Mouse (Mus musculus) urinary bladder, adult 2 months (tissue): ENCODE results near the gene Adamtsl4. TPM values are rescaled to one million over a fixed set of nuclear protein-coding genes. Genes with fewer than 3 reads are reported as not detected.

Source experiments
- DNase-seq: peaks from one replicate; pipeline ENCODE4 v3.0.0; 2022; ENCODE audit warnings: low spot score
- polyA plus RNA-seq: library from polyadenylated mRNA; depleted of rRNA; stranded (reverse); fragments of >200 nt; gene quantifications from 2 replicates; pipeline ENCODE4 v1.2.3, GENCODE M21; 2012; rRNA removed

Gene Adamtsl4
- polyA plus RNA-seq, 1 experiment = 52.4 TPM

DNA sequence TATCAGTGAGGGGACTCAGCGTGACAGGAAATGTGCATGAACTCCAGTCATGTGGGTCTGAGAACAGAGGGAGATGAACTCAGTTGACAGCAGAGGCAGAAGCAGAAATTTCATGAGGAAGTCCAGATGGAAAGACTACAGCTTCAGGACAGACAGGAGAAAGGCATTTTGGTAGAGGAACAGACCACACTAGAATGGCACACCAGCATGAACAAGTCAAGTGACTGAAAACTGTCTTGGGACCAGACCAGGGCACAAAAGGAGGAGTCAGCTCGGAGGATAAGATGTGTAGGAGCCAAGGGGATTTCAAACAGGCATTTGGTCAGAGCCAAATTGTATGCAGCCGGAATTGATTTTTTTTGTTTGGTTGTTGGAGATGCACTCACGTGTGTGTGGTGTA lies 52.1 kb downstream of the Adamtsl4 start:
- no peak for DNase-seq

DNA sequence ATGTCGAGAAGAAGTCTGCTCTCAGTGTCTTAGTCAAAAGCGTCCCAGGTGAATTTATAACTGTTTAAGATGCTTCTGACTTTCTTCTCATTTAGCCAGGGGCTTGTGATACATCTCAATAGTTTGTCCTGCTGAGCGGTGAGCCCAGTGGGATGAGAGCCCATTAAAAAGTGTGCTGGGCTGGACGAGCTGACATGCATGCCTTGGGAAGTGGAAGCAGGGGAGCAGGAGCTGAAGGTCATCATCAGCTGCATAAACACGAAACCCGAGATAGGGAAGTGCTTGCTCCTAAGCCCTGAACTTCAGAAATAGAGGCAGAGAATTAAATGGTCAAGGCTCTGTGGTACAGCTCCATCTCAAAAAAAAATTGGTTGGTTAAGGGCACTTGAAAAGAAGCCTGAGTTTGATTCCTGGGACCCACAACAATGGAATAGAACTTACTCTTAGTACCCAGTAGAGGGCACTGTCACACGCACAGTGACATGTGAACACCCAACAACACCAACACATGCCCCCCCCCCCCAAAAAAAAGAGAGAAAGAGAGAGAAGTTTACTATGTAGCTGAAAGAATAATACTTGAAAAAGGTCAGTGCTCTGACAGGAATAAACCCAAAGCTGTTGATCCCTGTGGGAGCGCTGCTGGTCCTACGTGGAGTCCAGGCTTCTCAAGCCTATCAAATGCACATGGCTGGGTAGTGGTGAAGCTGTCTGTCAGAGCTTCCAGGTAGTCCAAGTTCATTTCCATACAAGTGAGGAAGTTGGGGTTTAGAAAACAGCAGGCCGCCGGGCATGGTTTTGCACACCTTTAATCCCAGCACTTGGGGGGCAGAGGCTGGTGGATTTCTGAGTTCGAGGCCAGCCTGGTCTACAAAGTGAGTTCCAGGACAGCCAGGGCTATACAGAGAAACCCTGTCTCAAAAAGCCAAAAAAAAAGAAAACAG lies 54.8 kb downstream of the Adamtsl4 start:
- no peak for DNase-seq

DNA sequence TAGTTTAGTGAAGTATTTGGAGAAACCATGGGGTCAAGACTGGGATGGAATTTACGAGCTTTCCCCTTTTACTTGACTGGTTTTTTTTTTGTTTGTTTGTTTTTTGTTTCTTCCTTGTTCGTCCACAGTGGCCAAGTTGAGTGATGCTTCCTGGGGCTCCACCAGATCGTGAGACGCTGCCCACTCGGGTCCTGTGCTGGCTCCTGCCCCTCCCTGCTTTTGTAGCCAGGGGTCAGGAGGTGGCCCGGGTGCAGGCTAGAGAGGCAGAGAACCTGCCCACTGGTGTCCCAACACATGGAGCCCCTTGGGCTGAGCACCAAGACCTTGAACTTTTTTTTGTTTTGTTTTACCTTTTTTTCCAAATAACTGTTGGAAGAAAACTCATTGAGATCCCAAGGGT lies 56.4 kb downstream of the Adamtsl4 start:
- DNase-seq = no peak

DNA sequence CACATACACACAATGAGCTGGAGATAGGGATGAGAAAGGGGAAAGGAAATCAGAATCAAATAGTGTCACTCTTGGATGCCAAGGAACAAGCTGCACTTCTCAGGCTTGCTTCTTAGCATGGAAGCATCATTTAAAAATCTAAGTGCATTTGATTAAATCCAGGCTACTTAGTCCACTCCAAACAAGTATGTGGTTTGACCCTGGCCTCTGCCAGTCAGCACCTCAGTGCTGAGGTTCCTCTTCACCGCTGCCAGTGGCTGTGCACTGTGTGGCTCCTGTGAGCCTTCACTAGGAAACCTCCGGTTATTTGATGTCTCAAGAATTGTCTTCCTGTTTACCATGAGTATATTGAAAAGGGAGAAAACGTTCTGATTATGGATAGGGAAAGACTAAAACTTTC lies 56.9 kb downstream of the Adamtsl4 start:
- no peak for DNase-seq

DNA sequence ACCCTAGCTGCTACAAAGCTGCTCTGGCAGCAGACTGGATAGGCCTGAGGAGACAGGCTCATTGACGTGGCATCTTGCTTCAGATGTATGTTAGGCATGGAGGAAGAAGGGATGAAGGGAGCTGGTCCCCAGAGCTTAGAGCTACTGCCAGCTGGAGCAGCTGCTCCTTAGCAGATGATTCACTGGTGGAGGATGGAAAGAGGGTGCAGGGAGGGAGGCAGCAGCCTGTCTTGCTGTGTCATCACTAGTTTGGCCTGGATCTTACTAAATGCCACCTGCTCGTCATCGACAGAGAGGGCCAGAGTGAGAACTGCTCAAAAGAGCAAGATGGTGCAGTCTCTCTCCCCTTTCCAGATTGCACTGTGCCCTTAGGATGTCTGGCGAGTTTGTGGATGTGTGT lies 58.0 kb downstream of the Adamtsl4 start:
- no peak for DNase-seq

DNA sequence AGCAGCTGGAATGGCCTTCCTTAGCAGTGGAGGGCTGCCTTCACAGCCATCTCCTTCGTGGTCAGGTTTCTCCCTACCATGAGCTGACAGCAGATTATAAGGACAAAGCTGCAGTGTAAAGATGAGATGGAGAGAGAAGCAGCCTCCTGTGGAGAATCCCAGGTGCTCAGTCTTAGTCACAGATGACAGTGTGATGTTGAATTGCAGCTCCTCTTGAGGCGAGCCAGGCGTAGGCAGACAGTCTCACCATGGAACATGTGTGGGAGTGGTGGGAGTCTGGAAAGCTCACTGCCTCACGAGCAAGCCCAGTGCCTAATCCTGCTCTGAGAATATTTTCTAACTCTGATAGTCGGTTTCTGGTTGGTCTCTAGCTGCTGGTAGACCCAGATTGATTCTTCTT lies 60.0 kb downstream of the Adamtsl4 start:
- DNase-seq = no peak

Other genes with a start within 250 kb of the Adamtsl4 start
- gene Ctsk, start 188.7 kb downstream of the Adamtsl4 start, polyA plus RNA-seq = 96.1 and 119 TPM in 2 replicates
- gene Ctss, start 161.1 kb downstream of the Adamtsl4 start, polyA plus RNA-seq = 42.9 and 54.4 TPM in 2 replicates
- not detected in 2 replicates for gene Hormad1, start 128.2 kb downstream of the Adamtsl4 start, polyA plus RNA-seq
- gene Golph3l, start 99.0 kb downstream of the Adamtsl4 start, polyA plus RNA-seq = 26.8 and 29.3 TPM in 2 replicates
- 31.6 and 45.7 TPM in 2 replicates for gene Ensa, start 62.9 kb downstream of the Adamtsl4 start, polyA plus RNA-seq
- 90.3 and 106 TPM in 2 replicates for gene Mcl1, start 29.1 kb downstream of the Adamtsl4 start, polyA plus RNA-seq
- 718 and 729 TPM in 2 replicates for gene Ecm1, start 51.7 kb upstream of the Adamtsl4 start, polyA plus RNA-seq
- gene Tars2, start 72.3 kb upstream of the Adamtsl4 start, polyA plus RNA-seq = 32.5 and 37.6 TPM in 2 replicates
- gene Rprd2, start 130.9 kb upstream of the Adamtsl4 start, polyA plus RNA-seq = 17.7 and 20.2 TPM in 2 replicates
- 26.6 and 29.7 TPM in 2 replicates for gene Prpf3, start 168.0 kb upstream of the Adamtsl4 start, polyA plus RNA-seq
- 245 and 291 TPM in 2 replicates for gene Mrps21, start 183.6 kb upstream of the Adamtsl4 start, polyA plus RNA-seq
- gene Ciart, start 194.3 kb upstream of the Adamtsl4 start, polyA plus RNA-seq = 37.5 and 49.5 TPM in 2 replicates
- gene BC028528, start 204.1 kb upstream of the Adamtsl4 start, polyA plus RNA-seq = 28.6 and 30.4 TPM in 2 replicates
- gene Aph1a, start 206.1 kb upstream of the Adamtsl4 start, polyA plus RNA-seq = 84.0 and 96.2 TPM in 2 replicates
- 14.7 and 17.0 TPM in 2 replicates for gene Car14, start 216.8 kb upstream of the Adamtsl4 start, polyA plus RNA-seq
- gene Anp32e, start 241.3 kb upstream of the Adamtsl4 start, polyA plus RNA-seq = 53.4 and 78.9 TPM in 2 replicates